Mouse (Mus musculus): Measurements from ENCODE around the gene Clmn. TPM values are rescaled to one million over a fixed set of nuclear protein-coding genes. Genes with fewer than 3 reads are reported as not detected.
A peak's percentile ranks its signal among the peaks of the same experiment; 100 is the strongest.

Gene Clmn
- polyA plus RNA-seq, 1 experiment from 2014 or later = 5.1 TPM

DNA sequence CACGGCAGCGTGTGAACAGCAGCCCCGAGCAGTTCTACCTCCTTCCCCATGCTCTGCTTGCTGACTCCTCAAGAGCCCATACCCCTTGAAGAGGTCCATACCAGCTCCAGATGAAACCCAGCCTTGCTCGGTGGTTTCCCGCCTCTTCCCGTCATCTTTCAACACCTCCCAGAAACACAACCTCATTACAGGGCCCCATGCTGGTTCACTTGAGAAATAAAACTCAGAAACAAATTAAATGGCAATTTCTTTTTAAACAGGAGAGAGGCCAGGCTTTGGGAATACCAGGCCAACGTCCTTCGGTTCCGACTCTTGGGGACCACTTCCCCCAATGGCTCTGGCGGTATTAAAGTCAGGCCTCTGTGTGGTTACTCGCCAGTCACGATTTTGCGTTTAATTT is 51.1 kb downstream of the Clmn start:
- H3K27me3 ChIP-seq (ENCODE audit: insufficient read depth, low read length) = no peaks in the 10 kb centered on the region; the same call in 1 of the 2 replicates
- H3K4me3 ChIP-seq (ENCODE audit: low read length) = no peak overlapping the region
- H3K9me3 ChIP-seq (ENCODE audit: low read length) = no peaks in the 10 kb centered on the region
- WGBS = 63% methylated on average over 13 of the region's 13 CpGs
- H3K36me3 ChIP-seq (ENCODE audit: insufficient read depth, low read length) = no peaks in the 10 kb centered on the region
- no peak for ATAC-seq (ENCODE audit: low FRiP score, low TSS enrichment)
- no peak overlapping the region for H3K9ac ChIP-seq (replicated peaks; ENCODE audit: low read length)
- peaks cover 38% of the 10 kb centered on the region for H3K4me1 ChIP-seq (ENCODE audit: insufficient read depth, low read length)
- H3K4me2 ChIP-seq (replicated peaks; ENCODE audit: low read depth, low read length) = no peak overlapping the region
- H3K27ac ChIP-seq (ENCODE audit: low read length) = no peak overlapping the region

DNA sequence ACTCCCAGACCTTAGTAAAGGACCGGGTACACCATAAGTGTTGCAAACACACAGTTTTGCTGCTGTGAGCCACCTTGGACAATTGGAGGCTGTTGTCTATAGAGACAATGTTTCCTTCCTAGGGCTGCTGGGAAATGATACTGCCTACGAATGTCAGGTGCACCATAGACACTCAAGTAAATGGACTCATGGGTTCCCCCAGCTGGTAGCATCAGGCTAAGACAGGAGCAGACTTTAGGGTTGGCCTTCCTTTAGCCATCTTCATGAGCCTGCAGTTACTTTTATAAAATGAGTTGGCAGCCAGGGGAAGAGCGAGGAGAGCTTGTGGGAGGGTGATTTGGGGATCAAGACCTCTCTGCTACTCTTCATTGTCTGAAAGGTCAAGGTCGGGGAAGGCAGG is 52.2 kb downstream of the Clmn start:
- 64% methylated on average over 4 of the region's 4 CpGs for WGBS
- Histone ChIP-seq H3K9me3 (ENCODE audit: low read length) (no peaks in the 10 kb centered on the region), H3K36me3 (ENCODE audit: insufficient read depth, low read length) (no peaks in the 10 kb centered on the region), H3K27ac (ENCODE audit: low read length) (no peak overlapping the region), H3K4me2 (replicated peaks; ENCODE audit: low read depth, low read length) (no peak overlapping the region), H3K27me3 (ENCODE audit: insufficient read depth, low read length) (no peaks in the 10 kb centered on the region; the same call in 1 of the 2 replicates), H3K4me3 (ENCODE audit: low read length) (no peak overlapping the region), H3K9ac (replicated peaks; ENCODE audit: low read length) (no peak overlapping the region), H3K4me1 (ENCODE audit: insufficient read depth, low read length) (peaks cover 36% of the 10 kb centered on the region)
- ATAC-seq (ENCODE audit: low FRiP score, low TSS enrichment) = no peak

DNA sequence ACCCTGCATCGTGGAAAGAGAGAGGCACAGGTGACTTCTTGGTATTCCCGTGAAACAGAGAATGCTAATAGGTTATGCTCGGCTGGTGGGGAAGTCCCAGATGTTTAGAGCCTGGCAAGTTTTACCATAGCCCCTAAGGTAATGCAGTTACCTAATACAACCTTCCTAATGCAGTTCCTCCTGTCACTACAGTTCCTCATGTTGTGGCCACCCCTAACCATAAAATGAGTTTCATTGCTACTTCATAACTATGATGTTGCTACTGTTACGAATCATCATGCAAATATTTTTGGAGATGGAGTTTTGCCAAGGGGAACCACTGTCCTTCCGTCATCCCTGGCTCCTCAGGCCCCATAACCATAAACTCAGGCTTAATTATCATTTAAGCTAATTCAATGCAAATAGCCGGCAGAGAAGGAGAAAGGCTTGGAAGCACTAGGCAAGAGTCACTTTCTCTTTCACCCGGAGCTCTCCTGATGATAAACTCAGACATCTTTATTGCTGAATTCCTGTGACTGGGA is 53.9 kb downstream of the Clmn start:
- no peak overlapping the region for H3K4me2 ChIP-seq (replicated peaks; ENCODE audit: low read depth, low read length)
- H3K36me3 ChIP-seq (ENCODE audit: insufficient read depth, low read length) = no peaks in the 10 kb centered on the region
- ATAC-seq (ENCODE audit: low FRiP score, low TSS enrichment) = no peak
- no peaks in the 10 kb centered on the region; the same call in 1 of the 2 replicates for H3K27me3 ChIP-seq (ENCODE audit: insufficient read depth, low read length)
- WGBS = 36% methylated on average over 7 of the region's 7 CpGs
- no peak overlapping the region for H3K27ac ChIP-seq (ENCODE audit: low read length)
- no peak overlapping the region for H3K4me3 ChIP-seq (ENCODE audit: low read length)
- no peak overlapping the region for H3K9ac ChIP-seq (replicated peaks; ENCODE audit: low read length)
- no peaks in the 10 kb centered on the region for H3K9me3 ChIP-seq (ENCODE audit: low read length)
- peaks cover 29% of the 10 kb centered on the region for H3K4me1 ChIP-seq (ENCODE audit: insufficient read depth, low read length)

DNA sequence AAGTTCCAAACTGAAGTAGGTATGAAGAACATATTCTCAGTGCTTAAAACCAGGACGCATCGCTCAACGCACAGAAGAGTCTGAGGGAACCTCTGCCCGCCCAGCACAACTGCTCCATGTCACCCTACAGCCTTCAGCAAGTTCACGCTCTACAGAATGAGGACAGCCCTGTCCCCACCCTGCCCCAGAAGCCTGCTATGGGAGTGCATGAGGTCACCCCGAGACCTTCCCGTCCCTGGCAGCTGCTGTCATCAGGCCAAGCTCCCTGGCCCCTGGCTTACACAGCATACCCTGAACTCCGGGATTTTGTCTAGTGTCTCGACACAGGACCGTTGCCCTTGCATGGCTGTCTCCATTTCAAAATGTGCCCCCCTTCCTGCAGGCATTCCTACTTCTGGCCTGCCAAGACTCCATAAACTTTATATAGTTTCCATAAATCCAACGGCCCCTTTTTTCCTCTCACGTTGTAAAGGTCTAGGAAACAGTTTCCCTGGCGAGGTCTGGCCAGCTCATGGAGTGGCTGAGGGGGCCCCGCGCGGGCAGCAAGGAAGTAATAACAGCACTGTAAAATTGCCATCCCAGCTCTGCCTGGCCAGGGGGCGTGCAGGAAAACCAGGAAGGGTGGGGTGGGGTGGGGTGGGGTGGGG is 56.3 kb downstream of the Clmn start:
- 34% methylated on average over 17 of the region's 17 CpGs for WGBS
- Histone ChIP-seq H3K27me3 (ENCODE audit: insufficient read depth, low read length) (no peaks in the 10 kb centered on the region; the same call in 1 of the 2 replicates), H3K4me1 (ENCODE audit: insufficient read depth, low read length) (peaks cover 14% of the 10 kb centered on the region), H3K9me3 (ENCODE audit: low read length) (no peaks in the 10 kb centered on the region), H3K4me3 (ENCODE audit: low read length) (no peak overlapping the region), H3K36me3 (ENCODE audit: insufficient read depth, low read length) (no peaks in the 10 kb centered on the region), H3K9ac (replicated peaks; ENCODE audit: low read length) (no peak overlapping the region), H3K4me2 (replicated peaks; ENCODE audit: low read depth, low read length) (no peak overlapping the region), H3K27ac (ENCODE audit: low read length) (no peak overlapping the region)
- 0 out of 2 replicates have a peak, but pooled peaks have one; percentile 7 for ATAC-seq (ENCODE audit: low FRiP score, low TSS enrichment)

DNA sequence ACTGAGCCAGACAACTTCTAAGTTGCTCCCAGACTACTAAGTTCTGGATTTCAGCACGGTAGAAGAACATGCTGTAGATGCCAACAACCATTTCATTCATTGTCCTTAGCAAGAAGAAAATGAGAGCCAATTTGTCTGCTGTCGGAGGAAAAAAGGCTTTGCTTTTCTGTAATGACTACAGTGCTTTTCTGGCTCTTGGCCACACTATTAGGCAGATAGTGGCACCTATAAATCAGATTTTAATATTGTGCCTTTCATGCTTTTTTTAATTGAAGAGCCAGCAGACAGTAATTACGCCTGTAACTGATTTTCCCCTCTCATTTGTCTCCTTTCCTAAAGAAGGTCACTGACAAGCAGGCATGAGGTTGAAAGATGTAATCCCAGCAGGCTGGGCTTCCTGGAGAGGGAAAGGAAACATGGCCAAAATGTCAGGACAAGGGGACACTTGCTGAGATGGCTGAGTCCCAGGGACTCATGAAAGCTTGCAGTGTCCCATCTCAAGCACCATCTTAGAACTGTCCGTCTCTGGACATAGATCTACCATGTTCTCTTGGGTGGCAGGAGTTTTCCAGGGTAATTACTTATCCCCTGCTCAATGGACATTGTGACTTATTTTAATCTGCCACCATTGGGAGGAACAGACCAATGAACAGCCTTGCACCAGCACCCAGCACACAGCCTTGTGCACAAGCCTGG is 58.0 kb downstream of the Clmn start:
- no peaks in the 10 kb centered on the region for H3K9me3 ChIP-seq (ENCODE audit: low read length)
- 60% methylated on average over 4 of the region's 4 CpGs for WGBS
- no peak overlapping the region for H3K4me3 ChIP-seq (ENCODE audit: low read length)
- H3K9ac ChIP-seq (replicated peaks; ENCODE audit: low read length) = no peak overlapping the region
- H3K4me2 ChIP-seq (replicated peaks; ENCODE audit: low read depth, low read length) = no peak overlapping the region
- H3K4me1 ChIP-seq (ENCODE audit: insufficient read depth, low read length) = peaks cover 29% of the 10 kb centered on the region
- no peak overlapping the region for H3K27ac ChIP-seq (ENCODE audit: low read length)
- ATAC-seq (ENCODE audit: low FRiP score, low TSS enrichment) = no peak
- no peaks in the 10 kb centered on the region; the same call in 1 of the 2 replicates for H3K27me3 ChIP-seq (ENCODE audit: insufficient read depth, low read length)
- no peaks in the 10 kb centered on the region for H3K36me3 ChIP-seq (ENCODE audit: insufficient read depth, low read length)

DNA sequence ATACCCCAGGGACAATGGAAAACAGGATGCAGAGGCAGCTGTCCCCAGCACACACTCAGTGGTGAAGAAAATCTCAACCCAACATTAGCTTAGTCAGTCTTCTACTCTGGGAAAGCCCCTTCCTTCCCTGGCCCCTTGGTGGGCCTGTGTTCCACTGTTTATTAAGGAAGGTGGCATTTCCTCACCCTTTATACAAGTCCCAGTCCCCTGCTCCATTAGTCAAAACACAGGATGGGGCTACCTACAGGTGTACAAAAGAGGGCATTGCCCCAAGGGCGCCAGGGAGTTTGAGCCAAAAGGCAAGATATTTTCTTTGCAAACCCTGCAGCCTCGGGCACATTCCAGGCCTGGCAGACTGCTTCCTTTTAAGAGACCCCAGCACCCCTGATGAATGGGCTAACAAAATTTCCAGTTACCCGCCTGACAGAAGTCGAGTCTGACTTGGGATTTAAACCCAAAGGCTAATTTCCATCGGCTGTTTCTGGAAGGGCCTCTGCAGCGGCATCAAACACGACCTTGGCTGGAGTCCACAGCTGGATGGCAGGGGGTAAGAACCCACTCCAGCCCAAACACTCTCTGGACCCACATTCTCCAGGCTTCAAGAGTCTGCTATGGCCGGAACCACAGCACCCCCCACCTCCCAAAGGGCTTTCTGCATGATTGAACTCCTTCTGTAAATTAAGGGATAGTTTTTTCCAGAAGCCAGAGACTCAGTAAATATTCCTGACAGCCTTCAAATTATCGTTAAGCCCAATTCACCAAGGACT is 63.2 kb downstream of the Clmn start:
- no peak overlapping the region; the same call in 1 of the 2 replicates for H3K9ac ChIP-seq (replicated peaks; ENCODE audit: low read length)
- peaks cover 24% of the 10 kb centered on the region for H3K36me3 ChIP-seq (ENCODE audit: insufficient read depth, low read length)
- H3K4me1 ChIP-seq (ENCODE audit: insufficient read depth, low read length) = peaks cover 20% of the 10 kb centered on the region
- WGBS = 29% methylated on average over 9 of the region's 9 CpGs
- ATAC-seq (ENCODE audit: low FRiP score, low TSS enrichment) = peak; percentile 52; the same call in 1 of the 2 replicates
- peaks cover 15% of the 10 kb centered on the region for H3K9me3 ChIP-seq (ENCODE audit: low read length)
- H3K4me3 ChIP-seq (ENCODE audit: low read length) = no peak overlapping the region
- no peak overlapping the region for H3K4me2 ChIP-seq (replicated peaks; ENCODE audit: low read depth, low read length)
- H3K27me3 ChIP-seq (ENCODE audit: insufficient read depth, low read length) = no peaks in the 10 kb centered on the region
- peak overlapping the region; percentile 31; the same call in 1 of the 2 replicates for H3K27ac ChIP-seq (ENCODE audit: low read length)

DNA sequence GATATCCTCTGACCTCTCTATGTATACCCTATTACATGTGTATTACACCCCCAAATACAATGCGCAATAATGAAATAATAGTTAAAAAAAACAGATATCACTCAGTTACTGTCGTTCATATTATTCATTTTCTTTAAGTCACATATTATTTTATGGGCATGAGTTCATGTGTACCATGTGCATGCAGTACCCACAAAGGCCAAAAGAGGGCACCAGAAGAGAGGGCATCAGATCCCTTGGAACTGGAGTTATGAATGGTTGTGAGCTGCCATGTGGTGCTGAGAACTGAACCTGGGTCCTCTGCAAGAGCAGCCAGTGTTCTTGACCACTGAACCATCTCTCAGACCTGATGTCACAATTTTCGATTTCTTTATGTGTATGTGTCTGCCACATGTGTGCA is 65.5 kb downstream of the Clmn start:
- Histone ChIP-seq H3K9ac (replicated peaks; ENCODE audit: low read length) (no peak overlapping the region), H3K36me3 (ENCODE audit: insufficient read depth, low read length) (peaks cover 26% of the 10 kb centered on the region), H3K9me3 (ENCODE audit: low read length) (peaks cover 15% of the 10 kb centered on the region), H3K4me3 (ENCODE audit: low read length) (no peak overlapping the region), H3K4me2 (replicated peaks; ENCODE audit: low read depth, low read length) (no peak overlapping the region), H3K4me1 (ENCODE audit: insufficient read depth, low read length) (peaks cover 20% of the 10 kb centered on the region), H3K27ac (ENCODE audit: low read length) (no peak overlapping the region), H3K27me3 (ENCODE audit: insufficient read depth, low read length) (no peaks in the 10 kb centered on the region)
- no peak for ATAC-seq (ENCODE audit: low FRiP score, low TSS enrichment)
- WGBS = 94% methylated on average over 3 of the region's 3 CpGs

DNA sequence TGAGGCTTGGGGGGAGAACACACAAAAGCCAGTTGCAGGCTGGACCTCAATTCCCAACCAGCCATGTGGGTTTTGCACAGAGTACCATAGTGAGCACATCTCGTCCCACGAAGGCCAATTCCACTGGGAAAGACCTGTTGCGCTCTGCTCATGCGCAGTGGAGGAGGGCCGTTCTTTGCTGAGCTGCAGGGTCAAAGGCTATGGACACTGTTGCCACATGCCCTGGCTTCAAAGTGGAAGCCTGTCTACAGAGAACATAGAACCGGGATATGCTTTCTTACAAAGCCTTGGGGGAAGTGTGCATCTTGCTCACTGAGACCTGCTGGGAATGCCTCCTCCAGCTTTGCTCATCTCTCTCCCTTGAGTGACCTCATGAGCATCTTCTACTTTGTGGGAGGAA is 67.0 kb downstream of the Clmn start:
- Histone ChIP-seq H3K9me3 (ENCODE audit: low read length) (peaks cover 15% of the 10 kb centered on the region), H3K4me1 (ENCODE audit: insufficient read depth, low read length) (peaks cover 17% of the 10 kb centered on the region), H3K9ac (replicated peaks; ENCODE audit: low read length) (no peak overlapping the region), H3K27me3 (ENCODE audit: insufficient read depth, low read length) (no peaks in the 10 kb centered on the region), H3K4me2 (replicated peaks; ENCODE audit: low read depth, low read length) (no peak overlapping the region), H3K4me3 (ENCODE audit: low read length) (no peak overlapping the region), H3K27ac (ENCODE audit: low read length) (no peak overlapping the region), H3K36me3 (ENCODE audit: insufficient read depth, low read length) (peaks cover 26% of the 10 kb centered on the region)
- ATAC-seq (ENCODE audit: low FRiP score, low TSS enrichment) = no peak
- WGBS = 89% methylated on average over 6 of the region's 6 CpGs

DNA sequence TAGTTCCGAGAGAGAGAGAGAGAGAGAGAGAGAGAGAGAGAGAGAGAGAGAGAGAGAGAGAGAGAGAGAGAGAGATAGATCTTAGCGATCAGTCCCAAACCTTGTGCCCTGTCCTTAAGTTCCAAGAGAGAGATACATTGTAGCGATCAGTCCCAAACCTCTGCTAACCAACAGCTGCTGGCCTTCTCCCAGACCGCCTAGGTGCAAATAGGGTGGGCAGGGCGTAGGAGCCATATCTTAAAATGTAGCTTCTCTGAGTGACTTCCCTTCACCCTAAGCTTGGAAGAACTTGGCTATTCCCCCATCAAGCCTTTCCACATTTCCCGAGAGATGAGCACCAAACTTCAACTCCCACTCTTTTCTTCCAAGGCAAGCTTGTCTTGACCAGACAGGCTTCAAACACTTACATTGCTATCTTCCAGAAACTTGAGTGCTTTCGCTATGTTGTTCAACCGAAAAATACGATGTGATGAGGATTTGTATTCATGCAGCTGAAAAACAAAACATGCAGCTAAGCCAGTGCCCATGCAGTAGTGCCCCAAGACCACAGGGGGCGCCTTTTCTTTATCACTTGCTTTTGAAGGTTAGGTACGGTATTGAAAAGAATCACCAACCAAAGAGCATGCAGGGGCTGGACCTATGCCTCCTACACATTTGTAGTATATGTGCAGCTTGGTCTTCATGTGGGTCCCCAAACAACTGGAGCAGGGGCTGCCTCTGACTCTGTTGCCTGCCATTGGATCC is 68.1 kb downstream of the Clmn start:
- Histone ChIP-seq H3K4me1 (ENCODE audit: insufficient read depth, low read length) (peaks cover 6% of the 10 kb centered on the region), H3K4me2 (replicated peaks; ENCODE audit: low read depth, low read length) (no peak overlapping the region), H3K36me3 (ENCODE audit: insufficient read depth, low read length) (peaks cover 26% of the 10 kb centered on the region), H3K27me3 (ENCODE audit: insufficient read depth, low read length) (no peaks in the 10 kb centered on the region), H3K4me3 (ENCODE audit: low read length) (no peak overlapping the region), H3K27ac (ENCODE audit: low read length) (no peak overlapping the region), H3K9me3 (ENCODE audit: low read length) (peaks cover 15% of the 10 kb centered on the region), H3K9ac (replicated peaks; ENCODE audit: low read length) (no peak overlapping the region)
- ATAC-seq (ENCODE audit: low FRiP score, low TSS enrichment) = no peak
- WGBS = 91% methylated on average over 11 of the region's 11 CpGs
